23 mouse cellular contexts compared by ENCODE assay signal in genomic region chr14:55162168-55162567, GRCm38 (mm10). TPM values are rescaled to one million over a fixed set of nuclear protein-coding genes. Genes with fewer than 3 reads are reported as not detected.
"Had no signal": no experiment of that assay in that cellular context is flagged by ENCODE, and none has a peak within 500 bp of the region (broad histone marks: within the 10 kb centered on the region; RNA-seq: fewer than 3 reads in every experiment).

No protein-coding gene starts in this region.

- H3K4me3 ChIP-seq: kidney, embryonic 15.5 days; left cerebral cortex, adult 2 months; midbrain, embryonic 12.5 days; midbrain, embryonic 15.5 days; neural tube, embryonic 12.5 days; neural tube, embryonic 15.5 days had no signal

- H3K27ac ChIP-seq: kidney, embryonic 15.5 days; left cerebral cortex, adult 2 months; liver, embryonic 14.5 days; macrophage; midbrain, embryonic 12.5 days; midbrain, embryonic 15.5 days; neural tube, embryonic 12.5 days; neural tube, embryonic 15.5 days had no signal

- H3K9me3 ChIP-seq: kidney, embryonic 15.5 days; midbrain, embryonic 12.5 days; midbrain, embryonic 15.5 days; neural tube, embryonic 12.5 days; neural tube, embryonic 15.5 days had no signal

- H3K27me3 ChIP-seq: kidney, embryonic 15.5 days; midbrain, embryonic 15.5 days; neural tube, embryonic 12.5 days; neural tube, embryonic 15.5 days had no signal

- ATAC-seq: lung, postnatal 0 days had no signal

- H3K36me3 ChIP-seq: kidney, embryonic 15.5 days; midbrain, embryonic 12.5 days; midbrain, embryonic 15.5 days; neural tube, embryonic 12.5 days; neural tube, embryonic 15.5 days had no signal

- DNase-seq: kidney, adult 8-10 months; kidney, postnatal 10 days; kidney, postnatal 36 days; layer of hippocampus, postnatal 36 days; liver, postnatal 0 days; lung, embryonic 14.5 days; retina, postnatal 1 day; right cerebral cortex, postnatal 25 days; thymus, adult 2 months; thymus, postnatal 14 days; thymus, postnatal 4 days had no signal

- H3K9ac ChIP-seq: kidney, embryonic 15.5 days; liver, embryonic 14.5 days; liver, postnatal 0 days; lung, embryonic 14.5 days; midbrain, embryonic 12.5 days; midbrain, embryonic 15.5 days; neural tube, embryonic 12.5 days; neural tube, embryonic 15.5 days had no signal

- H3K4me1 ChIP-seq: midbrain, embryonic 12.5 days; neural tube, embryonic 12.5 days had no signal

- H3K4me2 ChIP-seq: kidney, embryonic 15.5 days; lung, embryonic 14.5 days; midbrain, embryonic 12.5 days; midbrain, embryonic 15.5 days; neural tube, embryonic 12.5 days; neural tube, embryonic 15.5 days had no signal

RNA-seq across cellular contexts. Expression of gene Jph4, which starts 45.4 kb away (rescaled TPM):
- polyA plus RNA-seq: liver, adult 2 months; liver, postnatal 0 days; macrophage had no signal

RNA-seq across cellular contexts. Expression of gene Dhrs2, which starts 59.6 kb away (rescaled TPM):
- polyA plus RNA-seq: limb, embryonic 11.5 days; liver, adult 2 months; liver, postnatal 0 days; macrophage; spleen, adult 2 months had no signal
